Mouse (Mus musculus): ENCODE results near the gene Bcl2l11. TPM values are rescaled to one million over a fixed set of nuclear protein-coding genes. Genes with fewer than 3 reads are reported as not detected.

The Bcl2l11 gene
- polyA plus RNA-seq, 1 experiment, result 0.67 TPM

DNA sequence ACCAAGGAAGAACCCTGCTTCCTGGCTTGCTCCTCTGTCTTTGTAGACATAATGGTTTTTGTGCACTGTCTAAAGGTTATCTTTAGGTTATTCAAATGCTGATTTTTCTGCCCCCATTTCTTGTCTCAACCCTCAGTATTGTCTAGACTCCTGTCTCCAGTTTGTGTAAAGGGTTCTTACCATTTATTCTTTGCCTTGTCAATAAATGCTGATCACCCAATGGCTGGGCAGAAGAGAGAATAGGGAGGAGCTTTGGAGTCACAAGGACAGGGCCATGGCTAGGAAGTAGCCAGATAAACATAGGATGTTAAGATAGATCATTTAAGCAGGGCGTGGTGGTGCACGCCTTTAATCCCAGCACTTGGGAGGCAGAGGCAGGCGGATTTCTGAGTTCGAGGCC, 57.9 kb downstream of the Bcl2l11 start:
- no peaks in the 10 kb centered on the region for H3K27me3 ChIP-seq (ENCODE audit: control insufficient read depth)
- H3K4me1 ChIP-seq (ENCODE audit: control insufficient read depth), result peaks cover 9% of the 10 kb centered on the region
- H3K4me3 ChIP-seq (replicated peaks), result no peak overlapping the region
- H3K9me3 ChIP-seq (ENCODE audit: control insufficient read depth, low read length), result no peaks in the 10 kb centered on the region
- no peak for TF ChIP-seq TAL1 (IDR thresholded peaks at IDR 0.05; ENCODE audit: low read length)
- no peak for TF ChIP-seq GATA1 (IDR thresholded peaks at IDR 0.05; ENCODE audit: low read length)
- no peaks in the 10 kb centered on the region for H3K36me3 ChIP-seq (ENCODE audit: control insufficient read depth)

- H3K27me3 ChIP-seq (ENCODE audit: control insufficient read depth), result no peaks in the 10 kb centered on the region
- no peaks in the 10 kb centered on the region for H3K9me3 ChIP-seq (ENCODE audit: control insufficient read depth, low read length)
- no peak overlapping the region for H3K4me3 ChIP-seq (replicated peaks)
- peaks cover 2% of the 10 kb centered on the region; the same call in 1 of the 2 replicates for H3K4me1 ChIP-seq (ENCODE audit: control insufficient read depth)
- no peaks in the 10 kb centered on the region for H3K36me3 ChIP-seq (ENCODE audit: control insufficient read depth)
- TF ChIP-seq GATA1 (IDR thresholded peaks at IDR 0.05; ENCODE audit: low read length) (no peak), TAL1 (IDR thresholded peaks at IDR 0.05; ENCODE audit: low read length) (no peak)
Measured at GRCm38 (mm10) chr2:128185942-128186341, 60.1 kb downstream of the Bcl2l11 start.

- no peaks in the 10 kb centered on the region for H3K27me3 ChIP-seq (ENCODE audit: control insufficient read depth)
- TF ChIP-seq TAL1 (IDR thresholded peaks at IDR 0.05; ENCODE audit: low read length) (no peak), GATA1 (IDR thresholded peaks at IDR 0.05; ENCODE audit: low read length) (no peak)
- no peak overlapping the region for H3K4me3 ChIP-seq (replicated peaks)
- no peaks in the 10 kb centered on the region for H3K9me3 ChIP-seq (ENCODE audit: control insufficient read depth, low read length)
- peaks cover 2% of the 10 kb centered on the region; the same call in 1 of the 2 replicates for H3K4me1 ChIP-seq (ENCODE audit: control insufficient read depth)
- H3K36me3 ChIP-seq (ENCODE audit: control insufficient read depth), result no peaks in the 10 kb centered on the region
Measured at GRCm38 (mm10) chr2:128187277-128187676, 61.4 kb downstream of the Bcl2l11 start.

DNA sequence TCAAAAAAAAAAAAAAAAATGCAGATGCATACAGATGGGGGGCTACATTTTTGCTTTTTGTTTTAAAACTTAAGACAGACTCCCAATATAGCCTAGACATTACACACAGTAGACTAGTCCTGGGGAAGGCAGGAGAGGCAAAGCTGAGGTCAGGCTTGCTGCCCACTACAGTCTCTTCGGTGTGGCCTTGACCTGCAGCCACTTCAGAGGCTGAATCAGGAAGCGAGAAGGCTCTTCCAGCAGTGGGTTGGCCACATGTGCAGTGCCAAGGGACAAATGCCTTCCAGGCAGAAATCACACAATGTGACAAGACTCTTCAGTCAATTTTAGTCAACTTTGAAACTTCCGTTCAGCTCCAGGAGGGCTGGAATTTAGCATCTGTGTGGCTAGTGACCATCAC, 62.6 kb downstream of the Bcl2l11 start:
- Histone ChIP-seq H3K36me3 (ENCODE audit: control insufficient read depth) (no peaks in the 10 kb centered on the region), H3K4me1 (ENCODE audit: control insufficient read depth) (peaks cover 2% of the 10 kb centered on the region; the same call in 1 of the 2 replicates), H3K4me3 (replicated peaks) (no peak overlapping the region), H3K27me3 (ENCODE audit: control insufficient read depth) (no peaks in the 10 kb centered on the region), H3K9me3 (ENCODE audit: control insufficient read depth, low read length) (no peaks in the 10 kb centered on the region)
- TF ChIP-seq TAL1 (IDR thresholded peaks at IDR 0.05; ENCODE audit: low read length), result no peak

DNA sequence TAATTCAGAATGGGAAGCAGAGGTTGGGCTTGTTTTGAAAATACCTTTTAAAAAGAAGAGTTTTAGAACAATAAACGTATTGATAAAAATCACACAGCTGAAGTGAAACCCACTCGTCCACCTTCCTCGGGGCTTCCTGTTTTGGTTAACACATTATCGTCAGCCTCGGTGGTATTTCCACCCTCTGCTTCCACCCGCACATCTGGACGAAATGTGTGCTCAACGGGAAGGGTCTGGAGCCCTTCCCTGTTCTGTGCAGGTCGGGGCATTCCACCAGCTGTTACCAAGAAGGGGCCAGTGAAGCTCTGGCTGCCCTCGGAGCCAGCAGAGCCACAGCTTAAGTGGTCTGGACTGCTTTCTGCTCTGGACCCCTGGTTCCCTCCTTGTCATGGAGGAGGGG, 63.9 kb downstream of the Bcl2l11 start:
- Histone ChIP-seq H3K27me3 (ENCODE audit: control insufficient read depth) (no peaks in the 10 kb centered on the region), H3K4me1 (ENCODE audit: control insufficient read depth) (peaks cover 2% of the 10 kb centered on the region; the same call in 1 of the 2 replicates), H3K9me3 (ENCODE audit: control insufficient read depth, low read length) (no peaks in the 10 kb centered on the region), H3K4me3 (replicated peaks) (no peak overlapping the region), H3K36me3 (ENCODE audit: control insufficient read depth) (no peaks in the 10 kb centered on the region)
- TF ChIP-seq TAL1 (IDR thresholded peaks at IDR 0.05; ENCODE audit: low read length) (no peak), GATA1 (IDR thresholded peaks at IDR 0.05; ENCODE audit: low read length) (no peak)

- H3K36me3 ChIP-seq (ENCODE audit: control insufficient read depth), result no peaks in the 10 kb centered on the region
- TF ChIP-seq GATA1 (IDR thresholded peaks at IDR 0.05; ENCODE audit: low read length), result no peak
- TF ChIP-seq TAL1 (IDR thresholded peaks at IDR 0.05; ENCODE audit: low read length), result no peak
- H3K9me3 ChIP-seq (ENCODE audit: control insufficient read depth, low read length), result no peaks in the 10 kb centered on the region
- H3K4me1 ChIP-seq (ENCODE audit: control insufficient read depth), result peaks cover 2% of the 10 kb centered on the region; the same call in 1 of the 2 replicates
- H3K4me3 ChIP-seq (replicated peaks), result no peak overlapping the region
- no peaks in the 10 kb centered on the region for H3K27me3 ChIP-seq (ENCODE audit: control insufficient read depth)
Measured at GRCm38 (mm10) chr2:128190196-128190595, 64.4 kb downstream of the Bcl2l11 start.

DNA sequence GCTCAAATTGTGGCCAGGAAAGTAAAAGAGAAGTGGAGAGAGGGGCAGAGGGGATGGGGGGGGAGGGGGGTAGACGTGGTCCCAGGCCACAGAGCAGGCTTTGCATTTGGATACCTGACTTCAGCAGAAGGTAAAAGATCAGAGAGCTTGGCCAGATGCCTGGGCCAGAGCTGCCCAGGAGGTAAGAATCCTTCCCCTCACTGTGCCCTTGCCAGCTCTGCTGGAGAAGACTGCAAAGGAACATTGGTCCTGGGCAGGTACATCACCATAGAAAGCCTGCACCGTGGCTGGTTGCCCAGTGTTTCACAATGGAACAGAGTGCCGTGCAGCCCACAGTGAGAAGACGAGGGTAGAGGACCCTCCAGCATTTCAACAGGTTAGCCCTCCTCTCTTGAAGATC, 67.6 kb downstream of the Bcl2l11 start:
- Histone ChIP-seq H3K36me3 (ENCODE audit: control insufficient read depth) (no peaks in the 10 kb centered on the region), H3K27me3 (ENCODE audit: control insufficient read depth) (no peaks in the 10 kb centered on the region), H3K4me3 (replicated peaks) (no peak overlapping the region), H3K4me1 (ENCODE audit: control insufficient read depth) (peaks cover 2% of the 10 kb centered on the region; the same call in 1 of the 2 replicates), H3K9me3 (ENCODE audit: control insufficient read depth, low read length) (no peaks in the 10 kb centered on the region)
- no peak for TF ChIP-seq GATA1 (IDR thresholded peaks at IDR 0.05; ENCODE audit: low read length)

GRCm38 (mm10) chr2:128197379-128197778, 71.5 kb downstream of the Bcl2l11 start:
- no peak overlapping the region for H3K4me3 ChIP-seq (replicated peaks)
- H3K36me3 ChIP-seq (ENCODE audit: control insufficient read depth), result no peaks in the 10 kb centered on the region
- no peak for TF ChIP-seq GATA1 (IDR thresholded peaks at IDR 0.05; ENCODE audit: low read length)
- H3K27me3 ChIP-seq (ENCODE audit: control insufficient read depth), result 0 out of 2 replicates have a peak, but pooled peaks cover 3% of the 10 kb centered on the region
- H3K4me1 ChIP-seq (ENCODE audit: control insufficient read depth), result no peaks in the 10 kb centered on the region
- no peaks in the 10 kb centered on the region for H3K9me3 ChIP-seq (ENCODE audit: control insufficient read depth, low read length)

DNA sequence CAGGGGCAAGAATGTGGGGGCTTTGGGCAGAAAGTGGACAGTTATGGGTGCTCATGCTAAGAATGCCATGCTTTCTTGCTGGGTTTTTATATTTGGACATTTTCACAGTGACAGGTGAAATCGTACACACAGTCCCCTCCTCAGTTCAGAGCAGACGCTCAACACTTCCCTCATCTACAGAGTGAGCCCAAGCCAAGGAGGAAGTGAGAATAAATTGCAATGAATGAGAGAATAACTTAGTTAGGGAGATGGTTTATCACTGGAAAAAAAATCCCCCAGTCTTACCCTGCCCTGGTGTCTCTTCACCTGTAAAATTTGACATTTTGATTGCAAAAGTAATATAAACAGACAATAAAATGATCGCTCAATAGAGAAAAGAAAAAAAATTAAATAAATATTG, 77.3 kb downstream of the Bcl2l11 start:
- Histone ChIP-seq H3K27me3 (ENCODE audit: control insufficient read depth) (0 out of 2 replicates have a peak, but pooled peaks cover 3% of the 10 kb centered on the region), H3K4me1 (ENCODE audit: control insufficient read depth) (no peaks in the 10 kb centered on the region), H3K36me3 (ENCODE audit: control insufficient read depth) (no peaks in the 10 kb centered on the region), H3K9me3 (ENCODE audit: control insufficient read depth, low read length) (no peaks in the 10 kb centered on the region), H3K4me3 (replicated peaks) (no peak overlapping the region)
- TF ChIP-seq GATA1 (IDR thresholded peaks at IDR 0.05; ENCODE audit: low read length) (no peak), TAL1 (IDR thresholded peaks at IDR 0.05; ENCODE audit: low read length) (no peak)

GRCm38 (mm10) chr2:128203749-128204405, 78.0 kb downstream of the Bcl2l11 start:
- no peak overlapping the region for H3K4me3 ChIP-seq (replicated peaks)
- H3K36me3 ChIP-seq (ENCODE audit: control insufficient read depth), result no peaks in the 10 kb centered on the region
- TF ChIP-seq GATA1 (IDR thresholded peaks at IDR 0.05; ENCODE audit: low read length) (no peak), TAL1 (IDR thresholded peaks at IDR 0.05; ENCODE audit: low read length) (no peak)
- no peaks in the 10 kb centered on the region for H3K4me1 ChIP-seq (ENCODE audit: control insufficient read depth)
- 0 out of 2 replicates have a peak, but pooled peaks cover 3% of the 10 kb centered on the region for H3K27me3 ChIP-seq (ENCODE audit: control insufficient read depth)
- no peaks in the 10 kb centered on the region for H3K9me3 ChIP-seq (ENCODE audit: control insufficient read depth, low read length)
